Mouse (Mus musculus) forebrain, embryonic 10.5 days (tissue): ENCODE results near the gene Sctr. TPM values are rescaled to one million over a fixed set of nuclear protein-coding genes. Genes with fewer than 3 reads are reported as not detected.
"Not testable (repeated sequence)": the region's sequence is repeated elsewhere in the genome, so short reads cannot be mapped to it uniquely, and the experiment has no call there.

ENCODE experiments used
- DNase-seq: peaks from one replicate; pipeline ENCODE4 v3.0.0-alpha.2; 2017; ENCODE audit warnings: low spot score; ENCODE audit errors: extremely low spot score
- H3K27ac ChIP-seq: fragments of 300-500 bp; sonication (generic); 2 replicates; pipeline ENCODE4 v1.5.1; 2016; ENCODE audit warnings: mild to moderate bottlenecking
- H3K27me3 ChIP-seq: fragments of 300-500 bp; sonication (generic); 2 replicates; pipeline ENCODE4 v1.6.1; 2016; ENCODE audit warnings: mild to moderate bottlenecking; ENCODE audit not compliant: poor library complexity, severe bottlenecking
- H3K36me3 ChIP-seq: fragments of 300-500 bp; sonication (generic); replicated peaks from 2 replicates; pipeline ENCODE4 v1.6.1; 2016; ENCODE audit warnings: mild to moderate bottlenecking, moderate library complexity
- H3K4me1 ChIP-seq: fragments of 300-500 bp; sonication (generic); 2 replicates; pipeline ENCODE4 v1.6.1; 2016
- H3K4me3 ChIP-seq: fragments of 300-500 bp; sonication (generic); 2 replicates; pipeline ENCODE4 v1.5.1; 2016; ENCODE audit warnings: mild to moderate bottlenecking, moderate library complexity
- H3K9me3 ChIP-seq: fragments of 300-500 bp; sonication (generic); 2 replicates; pipeline ENCODE4 v1.6.1; 2016; ENCODE audit warnings: mild to moderate bottlenecking, moderate library complexity
- WGBS: fragments of 180-500 bp; shearing (Covaris S2); methylation state at CpG from one replicate; pipeline ENCODE4 v1.1.7; 2016; 5-methylcytosine and 5-hydroxymethylcytosine counted together
- polyA plus RNA-seq: library from polyadenylated mRNA; unstranded; fragments of >200 nt; fragmentation: Nextera tagmentation; extraction: Ambion mirVana; gene quantifications from 2 replicates; pipeline ENCODE4 v1.2.1, GENCODE M21; 2016

Sctr gene
- polyA plus RNA-seq, 1 experiment from 2014 or later, result 0.16 TPM

GRCm38 (mm10) chr1:120077746-120078410 lies 71.2 kb downstream of the Sctr start:
- no peak for DNase-seq
- Histone ChIP-seq H3K36me3 (no peaks in the 10 kb centered on the region), H3K27ac (peak overlapping the region; percentile 21; the same call in 1 of the 2 replicates), H3K9me3 (no peaks in the 10 kb centered on the region), H3K4me3 (no peak overlapping the region), H3K27me3 (peaks cover 37% of the 10 kb centered on the region), H3K4me1 (peaks cover 40% of the 10 kb centered on the region)
- 3% methylated on average over 9 of the region's 9 CpGs for WGBS

- H3K36me3 ChIP-seq, result no peaks in the 10 kb centered on the region
- H3K27ac ChIP-seq, result no peak overlapping the region
- peaks cover 30% of the 10 kb centered on the region for H3K4me1 ChIP-seq
- no peak for DNase-seq
- WGBS, result 83% methylated on average over 1 of the region's 1 CpGs
- no peaks in the 10 kb centered on the region for H3K9me3 ChIP-seq
- peaks cover 12% of the 10 kb centered on the region for H3K27me3 ChIP-seq
- no peak overlapping the region for H3K4me3 ChIP-seq
Observed at GRCm38 (mm10) chr1:120080632-120081031, 73.9 kb downstream of the Sctr start.

- WGBS, result 42% methylated on average over 7 of the region's 7 CpGs
- H3K27ac ChIP-seq, result no peak overlapping the region
- no peaks in the 10 kb centered on the region for H3K9me3 ChIP-seq
- H3K36me3 ChIP-seq, result no peaks in the 10 kb centered on the region
- no peak overlapping the region for H3K4me3 ChIP-seq
- peaks cover 6% of the 10 kb centered on the region; the same call in 1 of the 2 replicates for H3K27me3 ChIP-seq
- H3K4me1 ChIP-seq, result peaks cover 27% of the 10 kb centered on the region
- DNase-seq, result no peak
Observed at GRCm38 (mm10) chr1:120082957-120083585, 76.4 kb downstream of the Sctr start.

- Histone ChIP-seq H3K4me3 (no peak overlapping the region), H3K36me3 (no peaks in the 10 kb centered on the region), H3K4me1 (peaks cover 30% of the 10 kb centered on the region), H3K27ac (no peak overlapping the region), H3K9me3 (no peaks in the 10 kb centered on the region), H3K27me3 (peaks cover 6% of the 10 kb centered on the region; the same call in 1 of the 2 replicates)
- 66% methylated on average over 5 of the region's 5 CpGs for WGBS
- DNase-seq, result no peak
Observed at GRCm38 (mm10) chr1:120083921-120084517, 77.3 kb downstream of the Sctr start.

GRCm38 (mm10) chr1:120085696-120086095 lies 79.0 kb downstream of the Sctr start:
- 62% methylated on average over 3 of the region's 3 CpGs for WGBS
- no peak overlapping the region for H3K4me3 ChIP-seq
- no peaks in the 10 kb centered on the region for H3K36me3 ChIP-seq
- DNase-seq, result no peak
- no peaks in the 10 kb centered on the region for H3K9me3 ChIP-seq
- 0 out of 2 replicates have a peak, but pooled peaks cover 3% of the 10 kb centered on the region for H3K27me3 ChIP-seq
- peaks cover 37% of the 10 kb centered on the region for H3K4me1 ChIP-seq
- no peak overlapping the region for H3K27ac ChIP-seq

GRCm38 (mm10) chr1:120086644-120087043 lies 80.0 kb downstream of the Sctr start:
- no peak overlapping the region for H3K4me3 ChIP-seq
- H3K27me3 ChIP-seq, result 0 out of 2 replicates have a peak, but pooled peaks cover 3% of the 10 kb centered on the region
- H3K36me3 ChIP-seq, result no peaks in the 10 kb centered on the region
- DNase-seq, result no peak
- no peaks in the 10 kb centered on the region for H3K9me3 ChIP-seq
- H3K27ac ChIP-seq, result no peak overlapping the region
- WGBS, result 62% methylated on average over 13 of the region's 13 CpGs
- H3K4me1 ChIP-seq, result peaks cover 37% of the 10 kb centered on the region

- Histone ChIP-seq H3K4me3 (no peak overlapping the region), H3K27me3 (0 out of 2 replicates have a peak, but pooled peaks cover 3% of the 10 kb centered on the region), H3K4me1 (peaks cover 20% of the 10 kb centered on the region), H3K27ac (0 out of 2 replicates have a peak overlapping the region, but pooled peaks have one; percentile 48), H3K9me3 (0 out of 2 replicates have a peak, but pooled peaks cover 3% of the 10 kb centered on the region), H3K36me3 (no peaks in the 10 kb centered on the region)
- no peak for DNase-seq
- 18% methylated on average over 4 of the region's 5 CpGs for WGBS
Observed at GRCm38 (mm10) chr1:120089180-120089579, 82.5 kb downstream of the Sctr start.

GRCm38 (mm10) chr1:120090880-120091570 lies 84.3 kb downstream of the Sctr start:
- Histone ChIP-seq H3K27me3 (0 out of 2 replicates have a peak, but pooled peaks cover 3% of the 10 kb centered on the region), H3K36me3 (no peaks in the 10 kb centered on the region), H3K9me3 (0 out of 2 replicates have a peak, but pooled peaks cover 3% of the 10 kb centered on the region), H3K27ac (no peak overlapping the region), H3K4me1 (peaks cover 20% of the 10 kb centered on the region), H3K4me3 (no peak overlapping the region)
- no peak for DNase-seq
- WGBS, result 87% methylated on average over 8 of the region's 8 CpGs

- 55% methylated on average over 11 of the region's 14 CpGs for WGBS
- peaks cover 11% of the 10 kb centered on the region for H3K4me1 ChIP-seq
- peak; percentile 80 for DNase-seq
- not testable (repeated sequence) for H3K27ac ChIP-seq, H3K36me3 ChIP-seq, H3K27me3 ChIP-seq, H3K4me3 ChIP-seq, H3K9me3 ChIP-seq
Observed at GRCm38 (mm10) chr1:120093482-120094134, 86.9 kb downstream of the Sctr start.

- WGBS, result 82% methylated on average over 3 of the region's 3 CpGs
- Histone ChIP-seq H3K9me3 (0 out of 2 replicates have a peak, but pooled peaks cover 3% of the 10 kb centered on the region), H3K27me3 (no peaks in the 10 kb centered on the region), H3K36me3 (no peaks in the 10 kb centered on the region), H3K4me3 (no peak overlapping the region), H3K4me1 (no peaks in the 10 kb centered on the region), H3K27ac (no peak overlapping the region)
- DNase-seq, result no peak
Observed at GRCm38 (mm10) chr1:120094920-120095319, 88.2 kb downstream of the Sctr start.

- peak; percentile 52 for DNase-seq
- no peak overlapping the region for H3K27ac ChIP-seq
- 18% methylated on average over 7 of the region's 7 CpGs for WGBS
- no peaks in the 10 kb centered on the region for H3K27me3 ChIP-seq
- H3K4me1 ChIP-seq, result no peaks in the 10 kb centered on the region
- no peaks in the 10 kb centered on the region for H3K9me3 ChIP-seq
- H3K4me3 ChIP-seq, result no peak overlapping the region
- no peaks in the 10 kb centered on the region for H3K36me3 ChIP-seq
Observed at GRCm38 (mm10) chr1:120098327-120098726, 91.6 kb downstream of the Sctr start.

- Histone ChIP-seq H3K4me3 (no peak overlapping the region), H3K4me1 (no peaks in the 10 kb centered on the region), H3K9me3 (no peaks in the 10 kb centered on the region), H3K36me3 (no peaks in the 10 kb centered on the region), H3K27ac (no peak overlapping the region), H3K27me3 (no peaks in the 10 kb centered on the region)
- WGBS, result 75% methylated on average over 6 of the region's 6 CpGs
- no peak for DNase-seq
Observed at GRCm38 (mm10) chr1:120099483-120099882, 92.8 kb downstream of the Sctr start.
